Mouse (Mus musculus) frontal cortex, postnatal 14 days (tissue): ENCODE measurements around the gene Slc37a1.
A peak's percentile ranks its signal among the peaks of the same experiment; 100 is the strongest.

ENCODE experiments used
- DNase-seq, 2 experiments: peaks; one replicate each; pipeline ENCODE4 v3.0.0; 2022; ENCODE audit warnings: low spot score in 2 of 2

Slc37a1 gene

DNA sequence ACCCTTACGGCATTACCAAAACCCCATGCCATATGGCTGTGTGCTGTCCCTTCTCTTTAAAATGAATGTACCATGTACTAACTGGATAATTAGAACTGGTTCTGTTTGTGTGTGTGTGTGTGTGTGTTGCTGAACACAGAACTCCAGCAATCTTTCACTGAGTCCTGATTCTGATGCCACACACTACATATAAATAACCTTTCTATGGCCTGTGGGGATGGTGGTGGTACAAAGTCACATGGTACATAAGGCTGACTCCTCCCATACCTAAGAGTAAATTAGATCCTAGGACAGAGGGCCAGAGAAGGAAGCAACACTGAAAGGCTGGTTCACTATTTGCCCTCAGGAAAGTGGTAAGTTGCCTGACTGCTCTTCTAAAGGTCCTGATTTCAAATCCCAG, at the start of gene Slc37a1:
Gene Slc37a1, plus strand, starts transcription at position 301 of the 400 bp plus-strand sequence.
- no peak for DNase-seq

DNA sequence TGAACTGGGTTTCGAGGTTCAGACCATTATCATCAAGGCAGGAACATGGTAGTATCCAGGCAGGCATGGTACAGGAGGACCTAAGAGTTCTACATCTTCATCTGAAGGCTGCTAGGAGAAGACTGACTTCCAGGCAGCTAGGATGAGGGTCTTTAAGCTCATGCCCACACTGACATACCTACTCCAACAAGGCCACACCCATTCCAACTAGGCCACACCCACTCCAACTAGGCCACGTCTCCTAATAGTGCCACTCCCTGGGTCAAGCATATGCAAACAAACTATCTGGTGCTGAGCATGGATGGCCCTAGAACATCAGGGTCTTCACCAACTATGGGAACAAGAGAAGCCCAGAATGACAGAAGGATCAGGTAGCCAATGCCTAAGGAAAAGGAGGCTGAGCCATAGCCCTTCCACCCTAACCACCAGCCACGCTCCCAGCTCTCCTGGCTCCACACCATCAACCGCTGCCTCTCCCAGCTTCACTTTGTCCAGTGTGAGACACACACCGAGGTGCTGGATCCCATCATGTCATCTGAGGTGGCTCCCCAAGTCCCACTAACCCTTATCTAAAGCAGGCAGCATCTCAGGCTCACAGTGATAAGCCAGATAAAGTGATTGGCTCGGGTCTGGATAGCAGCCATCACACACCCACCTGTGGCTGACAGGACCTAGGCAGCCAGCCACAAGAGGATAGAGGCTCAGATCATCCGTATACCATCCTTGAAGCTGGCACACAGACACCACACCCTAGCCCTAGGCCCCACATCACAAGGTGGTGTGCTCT, 48.2 kb upstream of the Slc37a1 start:
- no peak for DNase-seq

- DNase-seq: no peak
Measured at GRCm38 (mm10) chr17:31241156-31241555, 45.4 kb upstream of the Slc37a1 start.

- DNase-seq: no peak
Measured at GRCm38 (mm10) chr17:31242764-31243163, 43.8 kb upstream of the Slc37a1 start.

- DNase-seq: no peak
Measured at GRCm38 (mm10) chr17:31245321-31245720, 41.3 kb upstream of the Slc37a1 start.

GRCm38 (mm10) chr17:31247144-31247543, 39.4 kb upstream of the Slc37a1 start:
- no peak for DNase-seq

DNA sequence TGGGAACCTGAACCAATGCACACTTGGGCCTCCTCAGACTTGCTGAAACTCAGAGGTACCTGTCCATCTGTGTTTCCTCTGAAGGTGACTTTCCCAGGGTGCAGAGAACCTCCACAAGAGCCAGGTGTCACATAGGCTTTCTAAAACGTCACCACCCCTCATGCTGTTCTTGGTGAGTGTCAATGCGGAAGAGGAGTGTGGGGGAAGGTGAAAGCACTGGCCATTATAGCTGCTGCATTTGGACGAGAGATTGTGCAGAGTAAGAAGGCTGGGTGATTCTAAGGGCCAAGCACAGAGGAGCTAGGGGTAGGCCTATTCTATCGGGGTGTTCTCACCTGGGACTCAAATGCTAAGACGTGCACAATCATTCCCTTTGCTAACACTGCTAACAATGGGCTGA, 32.6 kb upstream of the Slc37a1 start:
- no peak for DNase-seq

DNA sequence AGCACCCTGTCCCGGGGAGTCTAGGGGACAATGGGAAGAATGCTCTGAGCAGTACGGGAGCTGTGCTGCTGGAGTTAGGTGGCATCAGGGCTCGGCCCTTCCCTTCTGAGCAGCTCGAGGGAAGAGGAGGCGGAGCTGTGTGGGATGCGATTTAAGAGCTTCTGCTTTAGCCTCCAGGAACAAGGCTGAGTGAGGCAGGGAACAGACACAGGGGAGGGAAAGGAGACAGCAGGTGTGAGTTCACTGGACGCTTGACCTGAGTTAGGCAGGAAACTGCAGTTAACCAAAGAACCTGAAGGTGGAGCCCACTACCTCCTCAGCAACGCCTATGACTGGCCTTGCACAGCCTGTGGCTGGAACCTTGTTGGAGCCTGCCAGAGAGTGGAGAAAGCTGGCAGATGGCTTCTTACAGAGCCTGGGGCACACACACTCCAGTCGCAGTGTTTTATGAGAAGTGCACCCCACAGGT, 32.1 kb upstream of the Slc37a1 start:
- peak in 1 of 2 experiments; percentile 77 for DNase-seq

DNA sequence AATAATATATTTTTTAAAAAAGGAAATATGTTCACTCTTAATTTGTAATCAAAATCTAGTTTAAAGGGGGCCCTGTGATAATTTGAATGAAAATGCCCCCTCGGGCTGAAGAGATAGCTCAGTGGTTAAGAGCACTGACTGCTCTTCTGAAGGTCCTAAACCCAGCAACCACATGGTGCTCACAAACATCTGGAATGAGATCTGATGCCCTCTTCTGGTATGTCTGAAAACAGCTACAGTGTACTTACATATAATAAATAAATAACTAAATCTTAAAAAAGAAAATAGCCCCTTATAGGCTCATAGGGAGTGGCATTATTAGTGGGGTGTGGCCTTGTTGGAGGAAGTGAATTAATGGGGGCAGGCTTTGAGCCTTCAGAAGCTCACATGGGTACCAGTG, 29.4 kb upstream of the Slc37a1 start:
- DNase-seq: no peak

DNA sequence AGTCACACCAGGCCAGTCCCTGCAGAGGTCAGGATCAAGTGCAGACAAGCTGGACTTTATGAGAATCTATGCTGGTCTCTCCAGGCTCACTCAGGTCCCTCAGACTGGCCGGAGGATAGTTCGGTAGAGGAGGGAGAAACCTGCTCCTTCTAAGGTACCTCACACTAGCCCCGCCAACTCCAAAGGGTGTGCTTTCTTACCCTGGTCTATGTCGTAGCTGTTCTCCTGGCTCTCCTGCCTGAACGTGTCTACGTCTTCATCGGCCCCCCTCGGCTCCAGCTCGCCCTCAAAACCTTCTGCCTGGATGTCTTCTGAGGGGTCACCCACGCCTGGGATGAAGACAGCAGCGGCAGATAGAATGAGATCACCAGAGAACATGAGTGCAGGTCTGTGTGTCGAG, 28.7 kb upstream of the Slc37a1 start:
- no peak for DNase-seq

GRCm38 (mm10) chr17:31258310-31258865, 28.2 kb upstream of the Slc37a1 start:
- DNase-seq: no peak

DNA sequence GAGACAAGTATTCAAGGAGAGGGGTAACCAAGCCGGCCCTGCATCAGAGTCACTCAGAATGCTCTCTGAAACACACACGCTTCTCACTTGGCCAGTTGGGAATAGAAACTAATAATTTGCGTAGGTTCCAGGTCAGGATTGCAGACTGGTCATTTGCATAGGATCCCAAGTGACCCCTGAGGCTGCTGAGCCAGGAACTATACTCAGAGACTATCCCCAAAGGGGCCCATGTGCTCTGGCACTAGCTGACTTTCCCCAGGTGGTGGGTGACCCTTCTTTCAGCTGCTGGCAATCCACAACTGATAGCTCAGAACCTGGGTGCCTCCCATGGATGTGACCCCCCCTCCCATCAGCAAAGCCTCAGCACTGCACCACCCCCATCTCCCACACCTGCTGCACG, 27.4 kb upstream of the Slc37a1 start:
- DNase-seq: no peak

GRCm38 (mm10) chr17:31259825-31260224, 26.8 kb upstream of the Slc37a1 start:
- DNase-seq: no peak

DNA sequence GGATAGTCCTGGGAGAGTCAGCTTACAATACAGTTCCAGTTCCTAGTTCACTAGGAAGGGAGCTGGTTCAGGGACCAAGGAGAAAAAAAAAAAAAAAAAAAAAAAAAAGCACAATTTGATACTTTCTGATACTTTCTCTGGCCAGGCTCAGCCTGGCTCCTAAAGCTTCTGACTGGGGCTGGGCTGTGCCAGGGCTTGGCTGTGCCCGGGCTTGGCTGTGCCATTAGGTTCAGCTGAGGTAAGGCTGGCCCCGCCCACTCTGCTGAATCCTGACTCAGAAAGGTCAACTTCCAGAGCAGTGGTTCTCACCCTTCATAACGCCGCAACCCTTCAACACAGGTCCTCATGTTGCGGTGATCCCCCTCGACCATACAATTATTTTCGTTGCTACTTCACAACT, 26.2 kb upstream of the Slc37a1 start:
- DNase-seq: no peak

DNA sequence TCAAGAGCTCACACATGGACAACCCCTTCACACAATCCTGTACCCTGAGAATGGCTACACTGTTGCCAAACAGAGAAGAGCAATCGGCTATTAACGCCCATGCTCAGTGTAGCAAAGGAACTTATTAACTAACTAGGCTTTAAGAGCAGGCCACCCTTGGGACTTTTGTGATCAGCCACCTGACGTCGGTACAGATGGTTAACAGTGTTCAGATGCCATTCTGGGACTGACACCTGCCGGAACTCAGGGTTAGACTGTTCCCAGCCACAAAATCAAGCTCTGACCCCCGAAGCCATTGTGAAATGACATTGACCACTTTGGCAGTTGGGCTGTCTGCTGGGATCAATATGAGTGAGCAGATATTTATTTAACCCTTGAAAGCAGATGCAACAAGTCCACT, 25.2 kb upstream of the Slc37a1 start:
- no peak for DNase-seq

GRCm38 (mm10) chr17:31262715-31263114, 23.9 kb upstream of the Slc37a1 start:
- no peak for DNase-seq

DNA sequence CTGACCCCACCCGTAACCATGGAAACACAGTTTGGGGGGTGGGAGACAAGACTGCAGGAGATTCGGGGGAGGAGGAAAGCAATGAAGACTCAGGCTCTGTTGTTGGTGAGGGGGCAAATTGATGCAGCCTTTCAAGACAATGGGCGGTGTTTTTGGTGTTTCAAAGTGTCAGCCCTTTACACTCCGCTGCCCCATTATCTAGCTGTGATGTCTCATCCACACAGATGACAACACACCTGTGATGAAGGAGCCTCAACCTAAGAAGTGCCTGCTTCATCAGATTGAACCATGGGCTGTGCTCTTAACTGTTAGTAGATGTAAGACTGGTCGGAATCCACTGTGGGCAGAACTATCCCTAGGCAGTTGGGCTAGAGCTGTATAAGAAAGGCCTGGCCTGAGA, 22.8 kb upstream of the Slc37a1 start:
- DNase-seq: no peak

- no peak for DNase-seq
Measured at GRCm38 (mm10) chr17:31264372-31264771, 22.2 kb upstream of the Slc37a1 start.

DNA sequence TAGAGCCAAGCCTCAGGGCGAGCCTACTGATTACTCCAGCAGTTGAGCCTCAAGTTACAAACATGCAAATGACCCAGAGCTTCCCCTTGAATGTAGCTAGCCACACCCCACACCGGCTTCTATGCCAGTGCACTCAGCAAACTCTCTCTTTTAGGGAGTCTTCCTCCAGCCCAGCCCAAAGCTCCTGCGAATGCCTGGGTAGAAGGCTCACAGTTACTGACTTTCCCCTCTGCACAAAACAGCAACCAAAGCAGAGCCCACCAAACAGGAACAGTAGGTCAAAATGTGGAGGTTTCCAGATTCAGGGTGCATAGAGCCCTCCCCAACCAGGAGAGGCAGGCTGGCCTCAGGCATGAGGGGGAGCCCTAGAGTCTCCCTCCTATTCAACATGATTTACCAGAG, 21.4 kb upstream of the Slc37a1 start:
- no peak for DNase-seq

GRCm38 (mm10) chr17:31265831-31266230, 20.8 kb upstream of the Slc37a1 start:
- DNase-seq: no peak

GRCm38 (mm10) chr17:31266321-31266950, 20.2 kb upstream of the Slc37a1 start:
- DNase-seq: no peak

DNA sequence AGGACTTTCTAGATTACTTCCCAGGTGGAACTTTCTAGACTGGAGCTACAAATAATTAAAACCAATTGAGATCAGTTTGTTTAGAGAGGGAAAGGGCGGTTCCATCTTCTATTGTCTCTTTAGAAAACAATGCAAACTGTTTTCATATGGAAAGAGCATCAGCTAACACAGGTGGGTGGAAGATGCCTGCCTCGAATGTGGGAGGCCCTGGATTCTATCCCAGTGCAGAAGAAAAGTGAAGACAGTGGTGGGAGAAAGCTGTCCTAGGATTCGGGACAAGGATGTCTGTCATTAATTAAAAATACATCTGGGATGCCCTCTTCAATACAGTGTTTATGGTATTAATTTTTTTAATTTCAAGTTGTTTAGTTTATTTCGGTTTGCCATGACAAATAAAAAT, 19.5 kb upstream of the Slc37a1 start:
- no peak for DNase-seq

DNA sequence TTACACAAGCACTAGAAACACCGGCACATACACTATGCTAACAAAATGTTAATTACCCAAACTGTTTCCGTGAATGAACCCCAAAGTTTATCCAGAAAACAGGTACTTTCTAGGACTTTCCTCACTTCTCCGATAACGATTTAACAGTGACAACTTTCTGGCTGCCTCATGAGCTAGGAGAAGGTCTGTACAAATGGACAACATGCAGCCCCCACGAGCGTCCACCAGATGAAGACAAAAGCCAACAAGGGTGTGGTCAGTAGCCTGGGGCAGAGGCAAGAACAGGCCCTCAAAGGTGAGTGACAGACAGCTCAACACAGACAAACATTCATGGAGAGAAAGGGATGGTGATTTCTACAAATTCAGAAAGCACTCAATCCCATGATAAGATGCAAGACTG, 19.0 kb upstream of the Slc37a1 start:
- DNase-seq: no peak
